Comparison of ENCODE assay signal across 25 mouse cellular contexts in the genomic region with DNA sequence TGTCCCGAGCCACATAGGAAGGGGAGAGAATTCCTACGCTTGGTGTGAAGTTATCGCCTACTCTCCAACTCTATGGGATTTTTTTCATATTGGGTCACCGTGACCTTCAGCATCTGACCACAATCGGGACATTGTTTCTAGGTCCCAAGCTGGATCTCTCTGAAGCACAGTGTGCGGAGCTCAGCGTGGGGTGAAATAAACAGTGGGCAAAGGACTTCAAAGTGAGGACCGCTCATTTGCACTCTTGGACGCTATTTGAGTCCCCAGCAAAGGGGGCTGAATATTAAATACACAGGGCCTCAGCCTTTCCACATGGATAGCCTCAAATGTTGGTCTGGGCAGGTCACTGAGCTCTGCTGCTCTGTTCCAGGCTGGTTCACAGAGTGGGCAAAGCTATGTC.
DNase-seq lines count a peak whose midpoint lies in the region; ATAC-seq and TF ChIP-seq lines count a peak whose summit lies in the region.
"Had no signal": no experiment of that assay in that cellular context is flagged by ENCODE, and none has a peak within 500 bp of the region (broad histone marks: within the 10 kb centered on the region; RNA-seq: fewer than 3 reads in every experiment).

No protein-coding gene starts in this region.

- TF ChIP-seq CTCF in hindbrain, postnatal 0 days (IDR thresholded peaks at IDR 0.05; ENCODE audit: low read depth) = no peak

- DNase-seq in cerebellum, adult 9-11 months = peak; percentile 17
- DNase-seq in cerebellum, adult 18-20 months = no peak
- peak; percentile 35 for DNase-seq in hindbrain, postnatal 0 days (ENCODE audit: low spot score)
- peak; percentile 37 to 51 for DNase-seq in left cerebral cortex, postnatal 14 days (ENCODE audit: low spot score in 2 of 2)
- DNase-seq in left cerebral cortex, postnatal 36 days (ENCODE audit: low spot score in 2 of 2) = no peak
- peak; percentile 18 for DNase-seq in mesoderm, embryonic 11.5 days (ENCODE audit: low read depth, low spot score)
- no peak for DNase-seq in lung, postnatal 10 days
- DNase-seq: adrenal gland, postnatal 14 days; cerebellum, postnatal 10 days; gastrocnemius, postnatal 14 days; heart, adult 11 months; kidney, adult 2 months; kidney, postnatal 10 days; liver; lung, postnatal 4 days; right cerebral cortex, postnatal 25 days; thymus, postnatal 14 days had no signal

- intact Hi-C loops in left cerebral cortex, postnatal 14 days (cut with DNase I) = no loop called here
- intact Hi-C loops in left cerebral cortex, postnatal 36 days (cut with DNase I) = no loop called here

- no peaks in the 10 kb centered on the region for H3K27me3 ChIP-seq in hindbrain, postnatal 0 days (ENCODE audit: insufficient read depth, low read length)
- no peaks in the 10 kb centered on the region for H3K27me3 ChIP-seq in hindbrain, embryonic 13.5 days
- H3K27me3 ChIP-seq: embryonic facial prominence, embryonic 12.5 days; forebrain, embryonic 13.5 days; liver, embryonic 15.5 days; lung, embryonic 15.5 days had no signal

- no peak overlapping the region for H3K4me2 ChIP-seq in hindbrain, postnatal 0 days (ENCODE audit: low read depth, low read length)
- no peak overlapping the region for H3K4me2 ChIP-seq in hindbrain, embryonic 13.5 days
- H3K4me2 ChIP-seq: embryonic facial prominence, embryonic 12.5 days; forebrain, embryonic 13.5 days; heart, embryonic 11.5 days; liver, embryonic 15.5 days; lung, embryonic 15.5 days had no signal

- no peaks in the 10 kb centered on the region; the same call in 1 of the 2 replicates for H3K4me1 ChIP-seq in hindbrain, postnatal 0 days (ENCODE audit: insufficient read depth, low read length)
- peaks cover 4% of the 10 kb centered on the region; the same call in 1 of the 2 replicates for H3K4me1 ChIP-seq in hindbrain, embryonic 13.5 days (replicated peaks)
- H3K4me1 ChIP-seq: embryonic facial prominence, embryonic 12.5 days; liver, embryonic 15.5 days; lung, embryonic 15.5 days had no signal

- WGBS in hindbrain, postnatal 0 days = 57% methylated on average over 9 of the region's 9 CpGs
- WGBS in hindbrain, embryonic 13.5 days = 60% methylated on average over 9 of the region's 9 CpGs

- ATAC-seq in hindbrain, postnatal 0 days = no peak; the same call in 1 of the 2 replicates
- ATAC-seq in hindbrain, embryonic 13.5 days (ENCODE audit: low FRiP score) = no peak
- ATAC-seq: forebrain, embryonic 13.5 days; midbrain, embryonic 16.5 days had no signal

- H3K4me3 ChIP-seq in hindbrain, postnatal 0 days (ENCODE audit: low read length) = no peak overlapping the region
- no peak overlapping the region for H3K4me3 ChIP-seq in hindbrain, embryonic 13.5 days
- H3K4me3 ChIP-seq: embryonic facial prominence, embryonic 12.5 days; forebrain, embryonic 13.5 days; limb, embryonic 10.5 days; liver, embryonic 15.5 days; lung, embryonic 15.5 days had no signal

- peaks cover 28% of the 10 kb centered on the region for H3K36me3 ChIP-seq in hindbrain, postnatal 0 days (ENCODE audit: insufficient read depth, low read length)
- peaks cover 84% of the 10 kb centered on the region for H3K36me3 ChIP-seq in hindbrain, embryonic 13.5 days
- H3K36me3 ChIP-seq: embryonic facial prominence, embryonic 12.5 days; limb, embryonic 10.5 days; liver, embryonic 15.5 days; lung, embryonic 15.5 days had no signal

- H3K27ac ChIP-seq in hindbrain, postnatal 0 days = no peak overlapping the region
- H3K27ac ChIP-seq in hindbrain, embryonic 13.5 days = no peak overlapping the region
- H3K27ac ChIP-seq: embryonic facial prominence, embryonic 12.5 days; forebrain, embryonic 13.5 days; limb, embryonic 10.5 days; liver, embryonic 15.5 days; lung, embryonic 15.5 days had no signal

- no peak overlapping the region for H3K9ac ChIP-seq in hindbrain, postnatal 0 days (replicated peaks; ENCODE audit: low read length)
- H3K9ac ChIP-seq in hindbrain, embryonic 13.5 days = no peak overlapping the region
- H3K9ac ChIP-seq: embryonic facial prominence, embryonic 12.5 days; forebrain, embryonic 13.5 days; liver, embryonic 15.5 days; lung, embryonic 15.5 days had no signal

- H3K9me3 ChIP-seq in hindbrain, postnatal 0 days (ENCODE audit: low read length) = no peaks in the 10 kb centered on the region
- no peaks in the 10 kb centered on the region for H3K9me3 ChIP-seq in hindbrain, embryonic 13.5 days
- H3K9me3 ChIP-seq: embryonic facial prominence, embryonic 12.5 days; forebrain, embryonic 13.5 days; limb, embryonic 10.5 days; liver, embryonic 15.5 days; lung, embryonic 15.5 days had no signal

Comparison
In these comparisons a context has a peak if more than half of its experiments do, and no peak if none do; other contexts are left out.
1. DNase-seq: peak in cerebellum, adult 9-11 months (single experiment), hindbrain, postnatal 0 days (single experiment), left cerebral cortex, postnatal 14 days (2 of 2) and mesoderm, embryonic 11.5 days (single experiment); none in cerebellum, adult 18-20 months (0 of 2), left cerebral cortex, postnatal 36 days (0 of 2) and lung, postnatal 10 days (single experiment).